Mouse (Mus musculus): ENCODE results near the gene Plin3. TPM values are rescaled to one million over a fixed set of nuclear protein-coding genes. Genes with fewer than 3 reads are reported as not detected.

Gene Plin3
- total and polyA plus RNA-seq, 3 experiments, result 6.6 to 13.1 TPM; not detected in 1

GRCm38 (mm10) chr17:56264020-56264419 is 28.7 kb downstream of the Plin3 start:
- H3K9me3 ChIP-seq (replicated peaks; ENCODE audit: insufficient read depth, low read length), result no peaks in the 10 kb centered on the region
- H3K27me3 ChIP-seq (ENCODE audit: control insufficient read depth in 1 of 2, insufficient read depth in 2 of 2, low read length in 2 of 2), result no peaks in the 10 kb centered on the region
- peaks cover 0 to 18% of the 10 kb centered on the region in 2 experiments; a peak in 3 of 4 replicates for H3K36me3 ChIP-seq (ENCODE audit: control insufficient read depth in 1 of 2, insufficient read depth in 2 of 2, low read length in 2 of 2)
- no peak overlapping the region for H3K27ac ChIP-seq (ENCODE audit: control insufficient read depth, low read depth, low read length)
- TF ChIP-seq SMC3 (IDR thresholded peaks at IDR 0.05; ENCODE audit: low read depth, low read length), result peak; percentile 55
- TF ChIP-seq TCF12 (IDR thresholded peaks at IDR 0.05; ENCODE audit: low read depth, low read length), result no peak
- peak; percentile 83 to 92 (median 85) for TF ChIP-seq CTCF (IDR thresholded peaks at IDR 0.05 in 2 of 3, conservative IDR thresholded peaks at IDR 0.05 in 1 of 3; ENCODE audit: control insufficient read depth in 1 of 3, insufficient read depth in 1 of 3, low read depth in 2 of 3, low read length in 3 of 3, poor library complexity in 1 of 3, severe bottlenecking in 1 of 3)
- TF ChIP-seq ELF1 (IDR thresholded peaks at IDR 0.05; ENCODE audit: low read depth, low read length), result no peak
- TF ChIP-seq NELFE (IDR thresholded peaks at IDR 0.05; ENCODE audit: low read depth, low read length), result no peak
- no peak for TF ChIP-seq ZNF384 (IDR thresholded peaks at IDR 0.05; ENCODE audit: low read depth, low read length)
- no peak for TF ChIP-seq USF2 (IDR thresholded peaks at IDR 0.05; ENCODE audit: borderline replicate concordance in 1 of 2, insufficient read depth in 1 of 2, low read depth in 1 of 2, low read length in 2 of 2)
- TF ChIP-seq SIN3A (IDR thresholded peaks at IDR 0.05; ENCODE audit: low read length), result no peak
- TF ChIP-seq MXI1 (IDR thresholded peaks at IDR 0.05; ENCODE audit: low read depth, low read length), result no peak
- no peak for TF ChIP-seq MAZ (IDR thresholded peaks at IDR 0.05; ENCODE audit: low read depth, low read length)
- TF ChIP-seq MEF2A (IDR thresholded peaks at IDR 0.05; ENCODE audit: extremely low read depth, insufficient replicate concordance, low read depth, low read length, poor library complexity, severe bottlenecking), result no peak
- TF ChIP-seq MYC (IDR thresholded peaks at IDR 0.05; ENCODE audit: low read depth, low read length), result peak; percentile 67; the same call in 1 of the 2 replicates
- peak; percentile 30 for TF ChIP-seq RAD21 (IDR thresholded peaks at IDR 0.05; ENCODE audit: low read depth, low read length)
- TF ChIP-seq JUND (IDR thresholded peaks at IDR 0.05; ENCODE audit: low read depth, low read length), result no peak
- TF ChIP-seq UBTF (IDR thresholded peaks at IDR 0.05; ENCODE audit: borderline replicate concordance, insufficient read depth, low read depth, low read length), result no peak
- peak; percentile 30; the same call in 1 of the 2 replicates for TF ChIP-seq HCFC1 (IDR thresholded peaks at IDR 0.05; ENCODE audit: low read depth, low read length)
- no peak for TF ChIP-seq NRF1 (IDR thresholded peaks at IDR 0.05; ENCODE audit: insufficient read depth, low read depth, low read length, poor library complexity, severe bottlenecking)
- peak; percentile 43; the same call in 1 of the 2 replicates for TF ChIP-seq MAX (IDR thresholded peaks at IDR 0.05; ENCODE audit: low read length)
- no peak for TF ChIP-seq KAT2A (conservative IDR thresholded peaks at IDR 0.05; ENCODE audit: low read depth, low read length)
- peaks cover 0 to 35% of the 10 kb centered on the region in 2 experiments; a peak in 2 of 4 replicates for H3K4me1 ChIP-seq (ENCODE audit: control insufficient read depth in 1 of 2, insufficient read depth in 2 of 2, low read length in 2 of 2)
- H3K4me3 ChIP-seq (ENCODE audit: control insufficient read depth in 1 of 2, insufficient read depth in 1 of 2, low read depth in 2 of 2, low read length in 2 of 2), result no peak overlapping the region
- H3K9ac ChIP-seq (ENCODE audit: control insufficient read depth, low read depth, low read length, poor library complexity, severe bottlenecking), result no peak overlapping the region
- DNase-seq (ENCODE audit: low read depth, low spot score), result peak; percentile 90
- peaks cover 26% of the 10 kb centered on the region for H3K79me2 ChIP-seq (ENCODE audit: control insufficient read depth, insufficient read depth, low read length, poor library complexity)

DNA sequence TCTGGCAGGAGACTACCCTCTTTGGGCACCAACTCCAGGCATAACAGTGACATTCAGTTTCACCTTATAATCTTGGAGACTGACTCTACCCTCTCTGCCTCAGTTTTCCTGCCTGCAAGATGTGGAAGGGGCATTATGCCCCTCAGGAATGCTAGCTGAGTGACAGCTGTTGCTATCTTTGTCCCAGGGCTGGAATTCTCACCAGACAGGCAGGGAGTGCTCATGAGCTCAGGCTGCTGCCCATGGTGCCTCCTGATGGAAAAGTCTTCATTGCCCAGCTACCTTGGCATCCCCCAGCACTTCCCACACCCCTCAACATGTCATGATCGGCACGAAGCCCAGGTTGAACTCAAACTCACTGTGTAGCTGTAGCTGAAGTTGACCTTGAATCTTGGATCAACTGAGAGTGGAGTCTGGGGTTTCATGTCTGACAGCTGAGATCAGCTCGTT is 30.0 kb downstream of the Plin3 start:
- H3K9ac ChIP-seq (ENCODE audit: control insufficient read depth, low read depth, low read length, poor library complexity, severe bottlenecking), result no peak overlapping the region
- no peak overlapping the region for H3K4me3 ChIP-seq (ENCODE audit: control insufficient read depth in 1 of 2, insufficient read depth in 1 of 2, low read depth in 2 of 2, low read length in 2 of 2)
- H3K9me3 ChIP-seq (replicated peaks; ENCODE audit: insufficient read depth, low read length), result no peaks in the 10 kb centered on the region
- H3K79me2 ChIP-seq (ENCODE audit: control insufficient read depth, insufficient read depth, low read length, poor library complexity), result peaks cover 40% of the 10 kb centered on the region
- peaks cover 0 to 40% of the 10 kb centered on the region in 2 experiments; a peak in 2 of 4 replicates for H3K4me1 ChIP-seq (ENCODE audit: control insufficient read depth in 1 of 2, insufficient read depth in 2 of 2, low read length in 2 of 2)
- TF ChIP-seq ZMIZ1 (IDR thresholded peaks at IDR 0.05; ENCODE audit: low read depth, low read length), result no peak
- TF ChIP-seq TBP (IDR thresholded peaks at IDR 0.05; ENCODE audit: low read depth, low read length), result no peak
- TF ChIP-seq POLR2A (IDR thresholded peaks at IDR 0.05; ENCODE audit: control insufficient read depth in 1 of 2, insufficient read depth in 1 of 2, low read depth in 1 of 2, low read length in 2 of 2, poor library complexity in 1 of 2), result peak in 1 of 2 experiments; percentile 30; a peak in 1 of 4 replicates
- TF ChIP-seq SMC3 (IDR thresholded peaks at IDR 0.05; ENCODE audit: low read depth, low read length), result no peak
- no peak for TF ChIP-seq ELF1 (IDR thresholded peaks at IDR 0.05; ENCODE audit: low read depth, low read length)
- TF ChIP-seq KAT2A (conservative IDR thresholded peaks at IDR 0.05; ENCODE audit: low read depth, low read length), result no peak
- DNase-seq (ENCODE audit: low read depth, low spot score), result no peak
- H3K27ac ChIP-seq (ENCODE audit: control insufficient read depth, low read depth, low read length), result no peak overlapping the region
- peaks cover 0 to 24% of the 10 kb centered on the region in 2 experiments; a peak in 3 of 4 replicates for H3K36me3 ChIP-seq (ENCODE audit: control insufficient read depth in 1 of 2, insufficient read depth in 2 of 2, low read length in 2 of 2)
- H3K27me3 ChIP-seq (ENCODE audit: control insufficient read depth in 1 of 2, insufficient read depth in 2 of 2, low read length in 2 of 2), result no peaks in the 10 kb centered on the region

All from MEL (cell line).